Mouse (Mus musculus): ENCODE results near the gene Foxe1. TPM values are rescaled to one million over a fixed set of nuclear protein-coding genes. Genes with fewer than 3 reads are reported as not detected.

Gene Foxe1
- polyA plus RNA-seq (2014; fragmentation: Nextera tagmentation; extraction: Ambion mirVana), result not detected in 2 replicates

- peak; percentile 71 for DNase-seq (ENCODE audit: low spot score)
- no peak for ATAC-seq (replicated peaks; ENCODE audit: low FRiP score, low TSS enrichment, low read depth)
- H3K36me3 ChIP-seq (ENCODE audit: control insufficient read depth, insufficient read depth, low read length), result no peaks in the 10 kb centered on the region
- 1% methylated on average over 53 of the region's 70 CpGs for WGBS
- H3K27me3 ChIP-seq (replicated peaks; ENCODE audit: control insufficient read depth, insufficient read depth, low read length), result peaks cover 99% of the 10 kb centered on the region
- peak within 1 kb of the TSS; percentile 46 for H3K4me2 ChIP-seq (ENCODE audit: low read length)
- H3K4me1 ChIP-seq (replicated peaks; ENCODE audit: control insufficient read depth, insufficient read depth, low read length), result no peaks in the 10 kb centered on the region
- H3K4me3 ChIP-seq (ENCODE audit: low read depth, low read length), result peak within 1 kb of the TSS; percentile 28
- no peak within 1 kb of the TSS for H3K9ac ChIP-seq (ENCODE audit: low read length)
- no peak within 1 kb of the TSS for H3K27ac ChIP-seq (ENCODE audit: low read depth)
- no peaks in the 10 kb centered on the region for H3K9me3 ChIP-seq (ENCODE audit: control insufficient read depth, low read length)
Measured at GRCm38 (mm10) chr4:46343596-46344260, at the start of gene Foxe1. TSS of gene Foxe1 (plus strand) at chr4:46343609.

- H3K9ac ChIP-seq (ENCODE audit: low read length), result no peak overlapping the region
- H3K27me3 ChIP-seq (replicated peaks; ENCODE audit: control insufficient read depth, insufficient read depth, low read length), result peaks cover 24% of the 10 kb centered on the region
- ATAC-seq (replicated peaks; ENCODE audit: low FRiP score, low TSS enrichment, low read depth), result no peak
- H3K27ac ChIP-seq (ENCODE audit: low read depth), result no peak overlapping the region
- no peaks in the 10 kb centered on the region for H3K9me3 ChIP-seq (ENCODE audit: control insufficient read depth, low read length)
- 7% methylated on average over 8 of the region's 8 CpGs for WGBS
- peak overlapping the region; percentile 84 for H3K4me2 ChIP-seq (ENCODE audit: low read length)
- H3K4me1 ChIP-seq (replicated peaks; ENCODE audit: control insufficient read depth, insufficient read depth, low read length), result no peaks in the 10 kb centered on the region
- peak; percentile 57 for DNase-seq (ENCODE audit: low spot score)
- H3K36me3 ChIP-seq (ENCODE audit: control insufficient read depth, insufficient read depth, low read length), result no peaks in the 10 kb centered on the region
- peak overlapping the region; percentile 58; the same call in 1 of the 2 replicates for H3K4me3 ChIP-seq (ENCODE audit: low read depth, low read length)
Measured at GRCm38 (mm10) chr4:46304071-46304470, 39.3 kb upstream of the Foxe1 start.

GRCm38 (mm10) chr4:46304757-46305384 lies 38.5 kb upstream of the Foxe1 start:
- H3K4me1 ChIP-seq (replicated peaks; ENCODE audit: control insufficient read depth, insufficient read depth, low read length), result no peaks in the 10 kb centered on the region
- no peaks in the 10 kb centered on the region for H3K9me3 ChIP-seq (ENCODE audit: control insufficient read depth, low read length)
- H3K4me2 ChIP-seq (ENCODE audit: low read length), result peak overlapping the region; percentile 84
- 0 out of 2 replicates have a peak overlapping the region, but pooled peaks have one; percentile 27 for H3K27ac ChIP-seq (ENCODE audit: low read depth)
- ATAC-seq (replicated peaks; ENCODE audit: low FRiP score, low TSS enrichment, low read depth) (peak; percentile 85), DNase-seq (ENCODE audit: low spot score) (peak; percentile 87)
- under 1% methylated on average over 59 of the region's 78 CpGs for WGBS
- H3K9ac ChIP-seq (ENCODE audit: low read length), result peak overlapping the region; percentile 75
- H3K27me3 ChIP-seq (replicated peaks; ENCODE audit: control insufficient read depth, insufficient read depth, low read length), result peaks cover 29% of the 10 kb centered on the region
- peak overlapping the region; percentile 58 for H3K4me3 ChIP-seq (ENCODE audit: low read depth, low read length)
- H3K36me3 ChIP-seq (ENCODE audit: control insufficient read depth, insufficient read depth, low read length), result no peaks in the 10 kb centered on the region

- WGBS, result 24% methylated on average over 7 of the region's 7 CpGs
- H3K4me2 ChIP-seq (ENCODE audit: low read length), result peak overlapping the region; percentile 84
- H3K27ac ChIP-seq (ENCODE audit: low read depth), result no peak overlapping the region
- no peaks in the 10 kb centered on the region for H3K4me1 ChIP-seq (replicated peaks; ENCODE audit: control insufficient read depth, insufficient read depth, low read length)
- peak overlapping the region; percentile 75 for H3K9ac ChIP-seq (ENCODE audit: low read length)
- ATAC-seq (replicated peaks; ENCODE audit: low FRiP score, low TSS enrichment, low read depth), result no peak
- peak overlapping the region; percentile 58 for H3K4me3 ChIP-seq (ENCODE audit: low read depth, low read length)
- peaks cover 29% of the 10 kb centered on the region for H3K27me3 ChIP-seq (replicated peaks; ENCODE audit: control insufficient read depth, insufficient read depth, low read length)
- H3K36me3 ChIP-seq (ENCODE audit: control insufficient read depth, insufficient read depth, low read length), result no peaks in the 10 kb centered on the region
- H3K9me3 ChIP-seq (ENCODE audit: control insufficient read depth, low read length), result no peaks in the 10 kb centered on the region
- DNase-seq (ENCODE audit: low spot score), result peak; percentile 52
Measured at GRCm38 (mm10) chr4:46305436-46305835, 38.0 kb upstream of the Foxe1 start.

- ATAC-seq (replicated peaks; ENCODE audit: low FRiP score, low TSS enrichment, low read depth) (no peak), DNase-seq (ENCODE audit: low spot score) (no peak)
- Histone ChIP-seq H3K9me3 (ENCODE audit: control insufficient read depth, low read length) (no peaks in the 10 kb centered on the region), H3K4me3 (ENCODE audit: low read depth, low read length) (no peak overlapping the region), H3K4me2 (ENCODE audit: low read length) (no peak overlapping the region), H3K36me3 (ENCODE audit: control insufficient read depth, insufficient read depth, low read length) (no peaks in the 10 kb centered on the region), H3K9ac (ENCODE audit: low read length) (no peak overlapping the region), H3K4me1 (replicated peaks; ENCODE audit: control insufficient read depth, insufficient read depth, low read length) (no peaks in the 10 kb centered on the region), H3K27me3 (replicated peaks; ENCODE audit: control insufficient read depth, insufficient read depth, low read length) (peaks cover 29% of the 10 kb centered on the region), H3K27ac (ENCODE audit: low read depth) (no peak overlapping the region)
- 61% methylated on average over 9 of the region's 9 CpGs for WGBS
Measured at GRCm38 (mm10) chr4:46307341-46307740, 36.1 kb upstream of the Foxe1 start.

GRCm38 (mm10) chr4:46307869-46308268 lies 35.5 kb upstream of the Foxe1 start:
- H3K27ac ChIP-seq (ENCODE audit: low read depth), result no peak overlapping the region
- DNase-seq (ENCODE audit: low spot score) (no peak), ATAC-seq (replicated peaks; ENCODE audit: low FRiP score, low TSS enrichment, low read depth) (no peak)
- no peak overlapping the region for H3K9ac ChIP-seq (ENCODE audit: low read length)
- peaks cover 27% of the 10 kb centered on the region for H3K27me3 ChIP-seq (replicated peaks; ENCODE audit: control insufficient read depth, insufficient read depth, low read length)
- no peak overlapping the region for H3K4me3 ChIP-seq (ENCODE audit: low read depth, low read length)
- no peaks in the 10 kb centered on the region for H3K9me3 ChIP-seq (ENCODE audit: control insufficient read depth, low read length)
- H3K4me2 ChIP-seq (ENCODE audit: low read length), result no peak overlapping the region
- no peaks in the 10 kb centered on the region for H3K36me3 ChIP-seq (ENCODE audit: control insufficient read depth, insufficient read depth, low read length)
- no peaks in the 10 kb centered on the region for H3K4me1 ChIP-seq (replicated peaks; ENCODE audit: control insufficient read depth, insufficient read depth, low read length)
- WGBS, result 82% methylated on average over 7 of the region's 7 CpGs

GRCm38 (mm10) chr4:46311631-46312030 lies 31.8 kb upstream of the Foxe1 start:
- no peaks in the 10 kb centered on the region for H3K36me3 ChIP-seq (ENCODE audit: control insufficient read depth, insufficient read depth, low read length)
- H3K4me3 ChIP-seq (ENCODE audit: low read depth, low read length), result no peak overlapping the region
- H3K9me3 ChIP-seq (ENCODE audit: control insufficient read depth, low read length), result no peaks in the 10 kb centered on the region
- DNase-seq (ENCODE audit: low spot score) (no peak), ATAC-seq (replicated peaks; ENCODE audit: low FRiP score, low TSS enrichment, low read depth) (no peak)
- 74% methylated on average over 2 of the region's 2 CpGs for WGBS
- no peak overlapping the region for H3K27ac ChIP-seq (ENCODE audit: low read depth)
- peaks cover 13% of the 10 kb centered on the region; the same call in 1 of the 2 replicates for H3K27me3 ChIP-seq (replicated peaks; ENCODE audit: control insufficient read depth, insufficient read depth, low read length)
- H3K4me1 ChIP-seq (replicated peaks; ENCODE audit: control insufficient read depth, insufficient read depth, low read length), result no peaks in the 10 kb centered on the region
- no peak overlapping the region for H3K9ac ChIP-seq (ENCODE audit: low read length)
- H3K4me2 ChIP-seq (ENCODE audit: low read length), result no peak overlapping the region

- Histone ChIP-seq H3K4me1 (replicated peaks; ENCODE audit: control insufficient read depth, insufficient read depth, low read length) (no peaks in the 10 kb centered on the region), H3K4me2 (ENCODE audit: low read length) (no peak overlapping the region), H3K9ac (ENCODE audit: low read length) (no peak overlapping the region), H3K4me3 (ENCODE audit: low read depth, low read length) (no peak overlapping the region), H3K27me3 (replicated peaks; ENCODE audit: control insufficient read depth, insufficient read depth, low read length) (0 out of 2 replicates have a peak, but pooled peaks cover 3% of the 10 kb centered on the region), H3K36me3 (ENCODE audit: control insufficient read depth, insufficient read depth, low read length) (no peaks in the 10 kb centered on the region), H3K27ac (ENCODE audit: low read depth) (no peak overlapping the region), H3K9me3 (ENCODE audit: control insufficient read depth, low read length) (no peaks in the 10 kb centered on the region)
- 80% methylated on average over 13 of the region's 13 CpGs for WGBS
- ATAC-seq (replicated peaks; ENCODE audit: low FRiP score, low TSS enrichment, low read depth), result no peak
- no peak for DNase-seq (ENCODE audit: low spot score)
Measured at GRCm38 (mm10) chr4:46321730-46322389, 21.5 kb upstream of the Foxe1 start.

Data from intestine, embryonic 14.5 days (tissue).